Mouse (Mus musculus) urinary bladder, postnatal 0 days (tissue): Measurements from ENCODE around the gene Lat. TPM values are rescaled to one million over a fixed set of nuclear protein-coding genes. Genes with fewer than 3 reads are reported as not detected.

Experiments
- microRNA-seq: library from miRNA; unstranded; fragments of <30 nt; microRNA quantifications from one replicate; pipeline ENCODE4, GENCODE M21; 2016
- polyA plus RNA-seq: library from polyadenylated mRNA; unstranded; fragments of >200 nt; fragmentation: Nextera tagmentation; extraction: Ambion mirVana; gene quantifications from 2 replicates; pipeline ENCODE4 v1.2.1, GENCODE M21; 2015

Lat gene
- polyA plus RNA-seq, result 0.48 and 1.0 TPM in 2 replicates

DNA sequence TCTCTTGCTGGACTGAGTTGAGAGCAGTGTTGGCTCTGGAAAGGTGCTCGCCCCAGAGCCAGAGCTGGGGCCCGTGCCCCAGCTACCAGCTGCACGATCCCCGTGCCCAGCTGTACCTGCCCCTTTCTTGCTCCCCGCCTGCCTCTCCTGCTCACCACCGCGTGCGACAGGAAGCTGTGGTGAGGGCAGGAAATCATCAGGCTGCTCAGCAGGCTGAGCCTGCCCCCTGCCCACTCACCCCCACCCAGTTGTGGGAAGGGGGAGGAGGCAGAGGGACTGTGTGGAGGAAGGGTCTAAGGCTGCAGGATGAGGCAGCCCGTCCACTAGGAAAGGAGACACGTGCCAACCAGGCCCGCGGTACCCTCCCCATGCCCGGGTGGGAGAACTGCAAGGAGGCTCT, at the start of gene Lat:
TSS of gene Lat (minus strand) at position 178 of the 400 bp plus-strand sequence.

DNA sequence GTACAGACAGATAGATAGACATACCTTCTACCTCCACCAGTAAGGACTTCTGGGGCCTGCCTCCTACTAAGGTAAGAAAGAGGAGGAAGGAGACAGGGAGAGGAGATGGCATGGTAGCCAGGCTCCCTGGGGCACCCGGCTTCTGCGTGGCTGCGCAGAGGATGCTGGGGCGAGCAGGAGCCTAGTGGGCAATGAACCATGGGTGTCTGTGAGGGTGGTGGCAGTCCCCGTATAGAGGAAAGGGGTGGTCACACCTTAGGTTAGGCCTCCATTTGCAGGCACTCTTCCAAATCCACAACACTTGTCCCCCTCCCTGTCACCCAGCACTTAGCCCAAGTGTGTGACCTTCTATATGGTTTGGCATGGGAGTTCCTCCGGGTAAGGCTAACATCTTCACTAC, 45.4 kb upstream of the Lat start, which contains the start of gene Cd19:
TSS of gene Cd19 (minus strand) at position 165 of the 400 bp plus-strand sequence.

DNA sequence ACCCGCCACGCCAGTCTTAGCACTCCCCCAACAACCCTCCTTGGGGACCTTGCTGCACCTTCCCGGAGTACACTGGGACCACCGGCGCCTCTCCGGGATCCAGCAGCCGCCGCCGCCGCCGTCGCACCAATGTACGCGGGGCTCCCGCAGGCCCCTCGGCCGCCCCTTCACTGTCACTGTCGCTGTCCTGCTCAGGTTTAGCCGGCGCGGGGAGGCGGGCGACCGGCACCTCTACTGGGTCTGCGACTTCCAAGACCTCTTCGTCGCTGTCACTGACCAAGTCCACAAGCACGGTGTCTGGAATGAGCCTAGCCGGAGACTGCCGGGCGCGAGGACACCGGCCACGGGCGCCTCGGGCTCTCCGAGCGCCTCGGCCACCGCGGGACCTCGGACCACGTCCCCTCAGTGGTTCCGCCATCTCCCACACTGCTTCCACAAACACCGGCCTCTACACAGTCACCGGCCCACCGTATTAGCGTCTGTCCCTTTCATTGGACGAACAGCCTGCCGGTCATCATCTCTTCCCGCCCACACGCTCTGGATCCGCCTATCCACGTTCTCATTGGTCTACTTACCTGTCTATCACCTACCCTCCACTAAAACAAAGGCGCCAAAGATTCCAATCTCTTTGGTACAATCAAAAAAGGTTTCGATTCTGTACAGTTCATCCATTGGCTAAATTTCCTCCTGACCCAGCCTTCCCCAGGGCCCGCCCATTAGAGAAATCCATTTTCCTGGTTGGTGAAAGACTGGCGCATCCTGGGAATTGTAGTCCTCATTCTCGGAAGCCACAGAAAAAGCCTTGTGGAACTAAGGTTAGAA, 27.1 kb upstream of the Lat start, which contains the start of gene Nfatc2ip:
TSS of gene Nfatc2ip (minus strand) at position 440 of the 822 bp plus-strand sequence.

DNA sequence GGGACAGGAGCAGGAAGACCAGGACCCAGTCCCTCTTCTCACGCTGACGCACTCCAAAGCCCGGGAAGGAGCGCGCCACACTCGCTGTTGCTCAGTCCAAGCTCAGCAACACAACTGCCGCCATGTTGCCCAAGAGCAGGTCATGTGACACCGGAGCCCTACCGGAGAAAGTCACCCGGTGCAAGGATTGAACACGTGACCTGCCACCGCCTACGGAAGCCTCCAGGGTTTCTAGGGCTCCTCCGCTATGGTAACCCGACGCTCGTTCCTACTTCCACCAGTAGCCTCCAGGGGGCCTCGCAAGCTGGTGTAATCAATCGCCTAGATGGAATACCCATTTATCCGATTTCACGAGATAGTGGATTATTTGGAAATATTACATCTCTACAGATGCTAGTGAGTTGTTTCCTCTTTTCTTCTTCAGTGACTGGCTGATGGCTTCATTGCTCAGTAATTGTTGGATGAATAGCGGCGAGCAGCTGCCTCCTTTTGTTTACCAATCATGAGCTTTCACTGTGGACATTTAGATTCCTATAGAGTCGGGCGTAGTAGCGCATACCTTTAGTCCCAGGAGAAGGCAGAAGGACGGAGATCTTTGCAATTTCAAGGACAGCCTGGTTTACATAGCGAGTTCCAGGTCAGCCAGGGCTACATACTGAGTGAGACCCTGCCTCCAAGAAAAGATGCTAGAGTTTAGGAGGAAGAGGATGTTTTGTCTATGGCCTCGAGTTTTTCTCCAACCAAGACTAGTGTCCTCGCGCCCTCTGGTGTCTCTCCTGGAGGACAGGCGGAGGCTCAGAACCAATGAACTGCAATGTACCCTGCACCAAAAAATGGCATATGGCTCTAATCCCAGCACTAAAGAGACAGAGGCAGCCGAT, 8.1 kb upstream of the Lat start, which contains the start of gene Spns1:
TSS of gene Spns1 (minus strand) at position 173 of the 881 bp plus-strand sequence.

Small RNA genes lying within 50 kb of the gene (microRNA-seq; reads per million reads assigned to microRNA genes)
- gene Mir7058, result not detected

Other genes starting within 250 kb of the Lat start
- gene Xpo6, start 169.1 kb downstream of the Lat start, polyA plus RNA-seq, result 19.8 and 21.4 TPM in 2 replicates
- gene Sbk1, start 97.0 kb downstream of the Lat start, polyA plus RNA-seq, result 2.3 and 3.1 TPM in 2 replicates
- 28.0 and 30.0 TPM in 2 replicates for gene Spns1, start 7.9 kb upstream of the Lat start, polyA plus RNA-seq
- gene Nfatc2ip, start 27.2 kb upstream of the Lat start, polyA plus RNA-seq, result 1.1 and 1.3 TPM in 2 replicates
- gene Cd19, start 45.3 kb upstream of the Lat start, polyA plus RNA-seq, result 0.35 TPM in 1 of 2 replicates, not detected in the other
- 14.2 and 17.6 TPM in 2 replicates for gene Rabep2, start 59.2 kb upstream of the Lat start, polyA plus RNA-seq
- gene Atp2a1, start 93.5 kb upstream of the Lat start, polyA plus RNA-seq, result 0.41 and 0.55 TPM in 2 replicates
- 23.0 and 23.6 TPM in 2 replicates for gene Sh2b1, start 105.9 kb upstream of the Lat start, polyA plus RNA-seq
- 55.4 and 60.2 TPM in 2 replicates for gene Tufm, start 117.8 kb upstream of the Lat start, polyA plus RNA-seq
- 23.0 and 25.2 TPM in 2 replicates for gene Atxn2l, start 133.9 kb upstream of the Lat start, polyA plus RNA-seq
- gene Eif3c, start 196.8 kb upstream of the Lat start, polyA plus RNA-seq, result 152 and 161 TPM in 2 replicates
- gene Apobr, start 215.4 kb upstream of the Lat start, polyA plus RNA-seq, result 2.1 and 3.6 TPM in 2 replicates
- gene Cln3, start 216.2 kb upstream of the Lat start, polyA plus RNA-seq, result 17.2 and 19.0 TPM in 2 replicates
- gene Il27, start 225.4 kb upstream of the Lat start, polyA plus RNA-seq, result not detected in 2 replicates